Comparison of ENCODE assay signal across 8 mouse cellular contexts in the genomic region with DNA sequence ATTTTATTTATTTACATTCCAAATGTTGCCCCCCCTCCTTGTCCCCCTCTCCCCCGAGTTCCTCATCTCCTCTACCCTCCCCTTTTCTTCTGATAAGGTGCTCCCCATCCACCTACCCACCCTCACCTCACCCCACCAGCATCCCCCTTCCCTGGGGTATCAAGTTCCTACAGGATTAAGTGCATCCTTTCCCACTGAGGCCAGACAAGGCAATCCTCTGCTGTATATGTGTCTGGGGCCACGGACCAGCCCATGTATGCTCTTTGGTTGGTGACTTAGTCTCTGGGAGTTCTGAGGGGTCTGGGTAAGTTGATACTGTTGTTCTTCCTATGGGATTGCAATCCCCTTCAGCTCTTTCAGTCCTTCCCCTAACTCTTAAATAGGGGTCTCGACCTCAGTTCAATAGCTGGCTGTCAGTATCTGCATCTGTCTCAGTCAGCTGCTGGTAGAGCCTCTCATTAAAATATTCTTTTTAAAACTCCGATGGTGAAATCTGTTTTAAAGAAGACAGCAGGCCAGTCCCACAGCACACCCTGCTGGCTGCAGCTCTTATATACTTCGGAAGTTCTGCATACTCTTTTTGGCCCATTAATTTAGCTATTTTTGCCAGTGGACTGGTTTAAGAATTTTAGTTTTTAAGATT. TPM values are rescaled to one million over a fixed set of nuclear protein-coding genes. Genes with fewer than 3 reads are reported as not detected.
DNase-seq lines count a peak whose midpoint lies in the region; ATAC-seq and TF ChIP-seq lines count a peak whose summit lies in the region.

No protein-coding gene starts in this region.

- no peaks in the 10 kb centered on the region for H3K36me3 ChIP-seq in intestine, postnatal 0 days (ENCODE audit: control insufficient read depth, insufficient read depth)
- no peaks in the 10 kb centered on the region for H3K36me3 ChIP-seq in intestine, embryonic 16.5 days (ENCODE audit: control insufficient read depth, insufficient read depth, low read length)
- H3K36me3 ChIP-seq in ES-Bruce4 (ENCODE audit: control insufficient read depth, insufficient read depth, low read length, poor library complexity, severe bottlenecking) = no peaks in the 10 kb centered on the region
- H3K36me3 ChIP-seq in limb, embryonic 10.5 days = no peaks in the 10 kb centered on the region
- H3K36me3 ChIP-seq in neural tube, embryonic 11.5 days (ENCODE audit: control insufficient read depth, insufficient read depth, low read length) = no peaks in the 10 kb centered on the region

- no peaks in the 10 kb centered on the region for H3K9me3 ChIP-seq in intestine, postnatal 0 days (ENCODE audit: control insufficient read depth)
- H3K9me3 ChIP-seq in intestine, embryonic 16.5 days (ENCODE audit: control insufficient read depth, low read length) = no peaks in the 10 kb centered on the region
- H3K9me3 ChIP-seq in ES-Bruce4 (replicated peaks; ENCODE audit: control insufficient read depth, insufficient read depth, low read length, poor library complexity, severe bottlenecking) = no peaks in the 10 kb centered on the region
- no peaks in the 10 kb centered on the region for H3K9me3 ChIP-seq in limb, embryonic 10.5 days (replicated peaks)
- H3K9me3 ChIP-seq in neural tube, embryonic 11.5 days (ENCODE audit: control insufficient read depth, low read length) = no peaks in the 10 kb centered on the region

- H3K9ac ChIP-seq in intestine, postnatal 0 days (ENCODE audit: low read depth, low read length) = no peak overlapping the region
- no peak overlapping the region for H3K9ac ChIP-seq in intestine, embryonic 16.5 days (ENCODE audit: low read depth, low read length)
- H3K9ac ChIP-seq in ES-Bruce4 (ENCODE audit: low read depth, poor library complexity, severe bottlenecking) = no peak overlapping the region
- H3K9ac ChIP-seq in neural tube, embryonic 11.5 days (ENCODE audit: low read length) = peak overlapping the region; percentile 41; the same call in 1 of the 2 replicates

- no peak for TF ChIP-seq EP300 in ES-Bruce4 (IDR thresholded peaks at IDR 0.05; ENCODE audit: insufficient read depth, low read depth, low read length)

- H3K4me1 ChIP-seq in intestine, postnatal 0 days (replicated peaks; ENCODE audit: control insufficient read depth, insufficient read depth, low read length) = no peaks in the 10 kb centered on the region
- H3K4me1 ChIP-seq in intestine, embryonic 16.5 days (ENCODE audit: control insufficient read depth, insufficient read depth, low read length) = no peaks in the 10 kb centered on the region
- no peaks in the 10 kb centered on the region for H3K4me1 ChIP-seq in ES-Bruce4 (ENCODE audit: control insufficient read depth, insufficient read depth, low read length)
- no peaks in the 10 kb centered on the region for H3K4me1 ChIP-seq in limb, embryonic 10.5 days
- H3K4me1 ChIP-seq in neural tube, embryonic 11.5 days (ENCODE audit: control insufficient read depth, insufficient read depth, low read length) = no peaks in the 10 kb centered on the region

- no peak overlapping the region for H3K4me2 ChIP-seq in intestine, postnatal 0 days (replicated peaks; ENCODE audit: low read depth)
- no peak overlapping the region for H3K4me2 ChIP-seq in intestine, embryonic 16.5 days (ENCODE audit: low read depth, low read length)
- H3K4me2 ChIP-seq in neural tube, embryonic 11.5 days (ENCODE audit: low read depth) = peak overlapping the region; percentile 37

- 15% methylated on average over 5 of the region's 5 CpGs for WGBS in intestine, postnatal 0 days
- 15% methylated on average over 5 of the region's 5 CpGs for WGBS in intestine, embryonic 16.5 days
- WGBS in limb, embryonic 10.5 days = 12% methylated on average over 5 of the region's 5 CpGs
- 13% methylated on average over 5 of the region's 5 CpGs for WGBS in neural tube, embryonic 11.5 days

- no peak overlapping the region for H3K27ac ChIP-seq in intestine, postnatal 0 days (ENCODE audit: low read depth, low read length)
- H3K27ac ChIP-seq in intestine, embryonic 16.5 days (ENCODE audit: low read length) = no peak overlapping the region
- no peak overlapping the region for H3K27ac ChIP-seq in ES-Bruce4 (ENCODE audit: insufficient read depth, low read length)
- H3K27ac ChIP-seq in limb, embryonic 10.5 days = no peak overlapping the region
- no peak overlapping the region for H3K27ac ChIP-seq in neural tube, embryonic 11.5 days (ENCODE audit: low read depth, low read length)

- no peaks in the 10 kb centered on the region for H3K27me3 ChIP-seq in intestine, postnatal 0 days (replicated peaks; ENCODE audit: control insufficient read depth, insufficient read depth, low read length)
- no peaks in the 10 kb centered on the region for H3K27me3 ChIP-seq in intestine, embryonic 16.5 days (replicated peaks; ENCODE audit: control insufficient read depth, insufficient read depth, low read length)
- H3K27me3 ChIP-seq in ES-Bruce4 (ENCODE audit: control insufficient read depth, insufficient read depth, low read length, poor library complexity, severe bottlenecking) = 0 out of 2 replicates have a peak, but pooled peaks cover 2% of the 10 kb centered on the region
- 0 out of 2 replicates have a peak, but pooled peaks cover 9% of the 10 kb centered on the region for H3K27me3 ChIP-seq in limb, embryonic 10.5 days (ENCODE audit: low read depth, poor library complexity, severe bottlenecking)
- no peaks in the 10 kb centered on the region for H3K27me3 ChIP-seq in neural tube, embryonic 11.5 days (ENCODE audit: control insufficient read depth, insufficient read depth, low read length)

- DNase-seq in cerebellum, postnatal 36 days = peak; percentile 22 to 35
- peak; percentile 53 for DNase-seq in heart, postnatal 4 days
- peak; percentile 34 for DNase-seq in limb, embryonic 10.5 days (ENCODE audit: low spot score)
- DNase-seq in neural tube, embryonic 11.5 days (ENCODE audit: low spot score) = peak; percentile 70
- DNase-seq in c-Kit-positive CD71-positive TER-119-positive erythroid progenitor cells, embryonic 14.5 days (ENCODE audit: low spot score) = no peak

- ATAC-seq in intestine, postnatal 0 days = no peak
- ATAC-seq in intestine, embryonic 16.5 days = no peak
- peak; percentile 61 for ATAC-seq in neural tube, embryonic 11.5 days (ENCODE audit: insufficient read depth, low FRiP score, low TSS enrichment)

- no peak overlapping the region for H3K4me3 ChIP-seq in intestine, postnatal 0 days (ENCODE audit: low read depth, low read length)
- H3K4me3 ChIP-seq in intestine, embryonic 16.5 days (ENCODE audit: low read length) = no peak overlapping the region
- H3K4me3 ChIP-seq in ES-Bruce4 (ENCODE audit: low read depth, low read length) = no peak overlapping the region
- H3K4me3 ChIP-seq in limb, embryonic 10.5 days = no peak overlapping the region
- H3K4me3 ChIP-seq in neural tube, embryonic 11.5 days (ENCODE audit: low read depth, low read length) = no peak overlapping the region

- peak; percentile 74 for TF ChIP-seq CTCF in intestine, postnatal 0 days (IDR thresholded peaks at IDR 0.05; ENCODE audit: low read depth)
- peak; percentile 51 for TF ChIP-seq CTCF in ES-Bruce4 (IDR thresholded peaks at IDR 0.05; ENCODE audit: low read depth, low read length)

- TF ChIP-seq POLR2A in ES-Bruce4 (IDR thresholded peaks at IDR 0.05; ENCODE audit: insufficient read depth, low read length) = no peak

RNA-seq across cellular contexts. Expression of gene Rlf, which starts 17.0 kb away (rescaled TPM):
- polyA plus RNA-seq in intestine, postnatal 0 days (2015; fragmentation: Nextera tagmentation; extraction: Ambion mirVana) = 4.5 and 5.7 TPM in 2 replicates
- polyA plus RNA-seq in intestine, embryonic 16.5 days (2015; fragmentation: Nextera tagmentation; extraction: Ambion mirVana) = 15.1 and 15.7 TPM in 2 replicates
- 55.8 and 62.5 TPM in 2 replicates for polyA plus RNA-seq in ES-Bruce4 (2011; ENCODE audit: insufficient read depth, insufficient read length, low read depth, missing spikeins)
- total RNA-seq in heart, postnatal 4 days (2021) = 10 to 100 TPM; 22.0 to 23.1 TPM
- polyA plus RNA-seq in limb, embryonic 10.5 days (2016; fragmentation: Nextera tagmentation; extraction: Ambion mirVana) = 24.8 and 29.3 TPM in 2 replicates
- 24.4 and 26.0 TPM in 2 replicates for polyA plus RNA-seq in neural tube, embryonic 11.5 days (2014; fragmentation: Nextera tagmentation; extraction: Ambion mirVana)
